Mouse (Mus musculus): ENCODE data around the gene Prl3a1.

Prl3a1 gene

DNA sequence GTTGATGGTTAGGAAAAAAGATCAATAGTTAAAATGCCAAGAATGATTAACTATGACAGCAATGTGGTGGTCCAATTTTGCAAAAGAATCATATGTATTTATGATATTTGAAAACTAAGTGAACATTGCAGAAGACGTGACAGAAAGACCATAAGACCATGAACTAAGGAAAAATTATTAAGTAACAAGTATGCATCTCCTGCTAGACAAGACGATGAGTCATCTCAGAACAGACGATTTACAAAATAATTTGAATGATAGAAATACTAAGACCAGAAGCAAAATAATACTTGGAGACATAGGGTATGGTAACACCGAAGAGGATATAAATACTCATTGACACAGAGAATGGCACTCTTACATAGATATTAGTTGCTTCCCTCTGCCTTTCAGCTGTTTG, at the start of gene Prl3a1:
Gene Prl3a1, plus strand, starts transcription at position 301 of the 400 bp plus-strand sequence.
- no peak for DNase-seq (ENCODE audit: low spot score)

DNA sequence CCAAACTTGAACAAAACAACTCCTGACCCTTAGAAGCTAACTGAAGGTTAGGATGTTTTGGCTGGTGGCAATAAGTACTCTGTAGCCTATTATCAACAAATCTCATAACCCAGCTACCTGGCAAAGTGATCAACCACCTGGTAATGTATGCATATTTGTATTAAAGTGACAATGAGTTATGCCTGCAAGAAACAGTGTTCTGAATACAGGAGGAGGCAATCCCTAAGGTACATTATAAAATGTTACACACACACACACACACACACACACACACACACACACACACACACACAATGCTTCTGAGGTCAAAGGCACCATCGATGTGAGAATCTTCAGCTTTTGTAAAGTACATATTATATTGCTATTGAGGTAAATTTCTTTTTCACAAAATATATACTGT, 17.7 kb upstream of the Prl3a1 start, which contains the start of gene Prl3b1:
Gene Prl3b1, plus strand, starts transcription at position 301 of the 400 bp plus-strand sequence.
- no peak for DNase-seq (ENCODE audit: low spot score)

DNA sequence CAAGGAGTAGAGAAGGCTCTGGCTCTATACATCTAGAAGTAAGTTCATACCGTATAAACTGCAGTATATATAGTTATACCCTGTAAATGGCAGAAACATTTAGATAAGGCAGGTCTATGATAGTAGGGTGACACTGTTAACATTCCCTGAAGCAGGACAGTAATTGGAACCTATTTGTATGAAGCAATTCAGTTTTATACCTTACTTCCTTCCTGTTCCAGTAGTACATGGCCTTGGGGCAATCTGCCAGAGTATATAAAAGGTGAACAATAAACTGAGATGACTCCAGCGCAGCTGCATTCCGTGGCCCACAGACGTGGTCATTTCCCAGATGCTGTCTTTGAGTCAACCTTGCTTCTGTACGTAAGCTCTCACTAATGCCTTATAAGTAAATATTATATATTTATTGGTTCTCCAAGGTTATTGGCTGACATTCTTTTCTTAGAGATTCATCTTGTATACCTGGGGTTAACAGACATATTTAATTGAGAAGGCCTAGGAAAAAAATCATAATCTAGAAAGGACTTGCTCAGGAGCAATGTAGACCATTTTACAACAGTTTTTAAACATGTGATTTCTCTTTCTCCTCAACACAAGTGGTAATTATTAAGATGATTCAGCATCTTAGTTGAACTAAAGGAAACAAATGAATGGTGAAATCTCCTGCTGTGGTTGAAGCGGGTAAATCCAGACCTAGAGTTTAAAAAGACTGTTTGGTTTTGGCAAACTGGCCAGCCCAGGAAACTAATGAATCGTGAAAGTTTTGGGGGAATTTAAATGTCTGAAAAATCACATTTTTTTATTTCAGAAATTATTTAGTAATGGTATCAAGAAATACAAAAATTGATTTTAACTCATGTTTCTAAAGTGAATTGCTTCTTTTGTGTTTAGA, 53.3 kb downstream of the Prl3a1 start, which contains the start of gene Prl6a1:
Gene Prl6a1, plus strand, starts transcription at position 294 of the 892 bp plus-strand sequence.
- DNase-seq (ENCODE audit: low spot score): no peak

Data from ovary, postnatal 14 days (tissue).